Mouse (Mus musculus) heart, postnatal 0 days (tissue): ENCODE data around the gene Cdk17. TPM values are rescaled to one million over a fixed set of nuclear protein-coding genes. Genes with fewer than 3 reads are reported as not detected.

Experiments
- ATAC-seq: fragments of 200-750 bp; cut with Nextera tagmentation; 2 replicates; pipeline ENCODE4 v1.8.0; 2017; ENCODE audit warnings: low read depth, moderate number of reproducible peaks, moderate library complexity; ENCODE audit not compliant: insufficient read depth
- DNase-seq: peaks from one replicate; pipeline ENCODE4 v3.0.0-alpha.2; 2016; ENCODE audit warnings: low spot score
- H3K27ac ChIP-seq: fragments of 300-500 bp; sonication (generic); 2 replicates; pipeline ENCODE4 v1.5.1; 2014; ENCODE audit warnings: low read depth, mild to moderate bottlenecking
- H3K27me3 ChIP-seq: fragments of 300-500 bp; sonication (generic); 2 replicates; pipeline ENCODE4 v1.6.1; 2014; ENCODE audit warnings: low read length, mixed read lengths; ENCODE audit not compliant: control insufficient read depth, insufficient read depth
- H3K36me3 ChIP-seq: fragments of 300-500 bp; sonication (generic); replicated peaks from 2 replicates; pipeline ENCODE4 v1.6.1; 2014; ENCODE audit warnings: low read length, mixed read lengths; ENCODE audit not compliant: control insufficient read depth, insufficient read depth
- H3K4me1 ChIP-seq: fragments of 300-500 bp; sonication (generic); 2 replicates; pipeline ENCODE4 v1.6.1; 2014; ENCODE audit warnings: antibody characterized with exemption; ENCODE audit not compliant: control insufficient read depth, insufficient read depth
- H3K4me2 ChIP-seq: fragments of 300-500 bp; sonication (generic); 2 replicates; pipeline ENCODE4 v1.6.1; 2014; ENCODE audit warnings: low read depth, mild to moderate bottlenecking, low read length, moderate library complexity
- H3K4me3 ChIP-seq: fragments of 300-500 bp; sonication (generic); 2 replicates; pipeline ENCODE4 v1.5.1; 2014; ENCODE audit warnings: low read depth, low read length
- H3K9ac ChIP-seq: fragments of 300-500 bp; sonication (generic); replicated peaks from 2 replicates; pipeline ENCODE4 v1.6.1; 2014; ENCODE audit warnings: low read depth, low read length, mixed read lengths
- H3K9me3 ChIP-seq: fragments of 300-500 bp; sonication (generic); replicated peaks from 2 replicates; pipeline ENCODE4 v1.6.1; 2016; ENCODE audit warnings: low read length; ENCODE audit not compliant: control insufficient read depth
- CTCF ChIP-seq: IDR thresholded peaks from 2 replicates; pipeline ENCODE4 v1.5.1; 2016; ENCODE audit warnings: antibody characterized with exemption, control low read depth, low read depth
- EP300 ChIP-seq: IDR thresholded peaks from 2 replicates; pipeline ENCODE4 v1.6.1; 2016; ENCODE audit warnings: antibody characterized with exemption, low read depth
- WGBS: fragments of 180-500 bp; shearing (Covaris S2); extraction: QIAGEN DNeasy Blood & Tissue Kit; methylation state at CpG from one replicate; pipeline ENCODE4 v1.1.7; 2014; 5-methylcytosine and 5-hydroxymethylcytosine counted together
- polyA plus RNA-seq: library from polyadenylated mRNA; unstranded; fragments of >200 nt; fragmentation: Nextera tagmentation; extraction: Ambion mirVana; gene quantifications from 2 replicates; pipeline ENCODE4 v1.2.1, GENCODE M21; 2015
- total RNA-seq: library from RNA; depleted of rRNA; stranded (reverse); fragments of >200 nt; gene quantifications from 2 replicates; pipeline ENCODE4 v1.2.3, GENCODE M21; 2014; ENCODE audit warnings: low replicate concordance

Cdk17 gene
- total and polyA plus RNA-seq, 2 experiments from 2014 or later, result 12.3 to 40.2 TPM

GRCm38 (mm10) chr10:93131865-93132566, 28.7 kb upstream of the Cdk17 start:
- H3K9me3 ChIP-seq, result no peaks in the 10 kb centered on the region
- no peak for ATAC-seq
- no peak overlapping the region for H3K27ac ChIP-seq
- no peak for DNase-seq
- H3K4me3 ChIP-seq, result no peak overlapping the region
- TF ChIP-seq EP300 (no peak), CTCF (no peak)
- H3K9ac ChIP-seq, result no peak overlapping the region
- H3K36me3 ChIP-seq, result no peaks in the 10 kb centered on the region
- no peaks in the 10 kb centered on the region for H3K4me1 ChIP-seq
- no peaks in the 10 kb centered on the region for H3K27me3 ChIP-seq
- no peak overlapping the region for H3K4me2 ChIP-seq
- WGBS, result 82% methylated on average over 9 of the region's 9 CpGs

GRCm38 (mm10) chr10:93138730-93139129, 21.9 kb upstream of the Cdk17 start:
- Histone ChIP-seq H3K4me1 (0 out of 2 replicates have a peak, but pooled peaks cover 4% of the 10 kb centered on the region), H3K4me2 (no peak overlapping the region), H3K9me3 (no peaks in the 10 kb centered on the region), H3K27me3 (no peaks in the 10 kb centered on the region), H3K4me3 (no peak overlapping the region), H3K9ac (no peak overlapping the region), H3K27ac (no peak overlapping the region), H3K36me3 (no peaks in the 10 kb centered on the region)
- DNase-seq, result no peak
- 77% methylated on average over 3 of the region's 3 CpGs for WGBS
- TF ChIP-seq CTCF (no peak), EP300 (no peak)
- ATAC-seq, result no peak

GRCm38 (mm10) chr10:93140778-93141177, 19.9 kb upstream of the Cdk17 start:
- H3K36me3 ChIP-seq, result no peaks in the 10 kb centered on the region
- ATAC-seq (peak; percentile 24; the same call in 1 of the 2 replicates), DNase-seq (no peak)
- H3K27ac ChIP-seq, result no peak overlapping the region
- H3K4me2 ChIP-seq, result no peak overlapping the region
- H3K4me1 ChIP-seq, result peaks cover 9% of the 10 kb centered on the region; the same call in 1 of the 2 replicates
- WGBS, result 47% methylated on average over 4 of the region's 4 CpGs
- H3K9ac ChIP-seq, result no peak overlapping the region
- H3K9me3 ChIP-seq, result no peaks in the 10 kb centered on the region
- TF ChIP-seq CTCF (no peak), EP300 (no peak)
- H3K27me3 ChIP-seq, result no peaks in the 10 kb centered on the region
- H3K4me3 ChIP-seq, result no peak overlapping the region

GRCm38 (mm10) chr10:93142600-93143284, 17.9 kb upstream of the Cdk17 start:
- DNase-seq (no peak), ATAC-seq (no peak; the same call in 1 of the 2 replicates)
- Histone ChIP-seq H3K9ac (no peak overlapping the region; the same call in 1 of the 2 replicates), H3K36me3 (no peaks in the 10 kb centered on the region), H3K27me3 (no peaks in the 10 kb centered on the region), H3K9me3 (no peaks in the 10 kb centered on the region), H3K4me1 (peaks cover 9% of the 10 kb centered on the region; the same call in 1 of the 2 replicates), H3K27ac (peak overlapping the region; percentile 34; the same call in 1 of the 2 replicates), H3K4me2 (peak overlapping the region; percentile 68), H3K4me3 (peak overlapping the region; percentile 41)
- TF ChIP-seq CTCF (no peak), EP300 (no peak)
- WGBS, result 24% methylated on average over 8 of the region's 8 CpGs

GRCm38 (mm10) chr10:93143285-93143985, 17.2 kb upstream of the Cdk17 start:
- Histone ChIP-seq H3K27ac (peak overlapping the region; percentile 26; the same call in 1 of the 2 replicates), H3K4me1 (peaks cover 9% of the 10 kb centered on the region; the same call in 1 of the 2 replicates), H3K27me3 (no peaks in the 10 kb centered on the region), H3K4me3 (peak overlapping the region; percentile 41), H3K4me2 (peak overlapping the region; percentile 68), H3K9me3 (no peaks in the 10 kb centered on the region), H3K9ac (no peak overlapping the region; the same call in 1 of the 2 replicates), H3K36me3 (no peaks in the 10 kb centered on the region)
- ATAC-seq (no peak), DNase-seq (no peak)
- TF ChIP-seq EP300, result no peak
- 17% methylated on average over 18 of the region's 18 CpGs for WGBS
